Mouse (Mus musculus) heart, adult 18-20 months (tissue): ENCODE measurements around the gene Cnr2. TPM values are rescaled to one million over a fixed set of nuclear protein-coding genes. Genes with fewer than 3 reads are reported as not detected.

Experiments used
- DNase-seq, 2 experiments: peaks; one replicate each; pipeline ENCODE4 v3.0.0; 2021 to 2022; ENCODE audit warnings: mixed read lengths in 1 of 2
- long read RNA-seq, 2 experiments: library from polyadenylated mRNA; stranded (forward); transcript quantifications; one replicate each; pipeline ENCODE4 v2.0.0; 2021
- total RNA-seq, 2 experiments: library from RNA; stranded (reverse); gene quantifications; 2 replicates each; pipeline ENCODE4 v1.2.3; 2021

The Cnr2 gene
- 1 to 10 TPM in 1 of 2 experiments, under 1 TPM in 1; 0.52 to 1.7 TPM for total RNA-seq
- long read RNA-seq, experiment 1: 0 reads
- long read RNA-seq, experiment 2: 0 reads

- no peak for DNase-seq
Measured at GRCm38 (mm10) chr4:135895071-135895571, at the start of gene Cnr2. Gene Cnr2 (plus strand): TSS chr4:135895394.

GRCm38 (mm10) chr4:135847581-135847980 lies 47.6 kb upstream of the Cnr2 start:
- peak in 1 of 2 experiments; percentile 49 for DNase-seq

- no peak for DNase-seq
Measured at GRCm38 (mm10) chr4:135850411-135851095, 44.6 kb upstream of the Cnr2 start.

- DNase-seq: no peak
Measured at GRCm38 (mm10) chr4:135851942-135852341, 43.3 kb upstream of the Cnr2 start.

- DNase-seq: no peak
Measured at GRCm38 (mm10) chr4:135853987-135854546, 41.1 kb upstream of the Cnr2 start.

- no peak for DNase-seq
Measured at GRCm38 (mm10) chr4:135854630-135855029, 40.6 kb upstream of the Cnr2 start.

- DNase-seq: peak in 1 of 2 experiments; percentile 27
Measured at GRCm38 (mm10) chr4:135855080-135855479, 40.1 kb upstream of the Cnr2 start.

- peak; percentile 94 to 97 for DNase-seq
Measured at GRCm38 (mm10) chr4:135855536-135856222, 39.5 kb upstream of the Cnr2 start, which contains the start of gene Srsf10. Gene Srsf10 (plus strand): TSS chr4:135855747.

GRCm38 (mm10) chr4:135856223-135857091 lies 38.7 kb upstream of the Cnr2 start:
- peak; percentile 72 to 76 for DNase-seq

GRCm38 (mm10) chr4:135857597-135858186 lies 37.5 kb upstream of the Cnr2 start:
- DNase-seq: no peak

- DNase-seq: no peak
Measured at GRCm38 (mm10) chr4:135868996-135869395, 26.2 kb upstream of the Cnr2 start.

GRCm38 (mm10) chr4:135870227-135871023 lies 24.8 kb upstream of the Cnr2 start:
- DNase-seq: no peak

GRCm38 (mm10) chr4:135872015-135872414 lies 23.2 kb upstream of the Cnr2 start:
- no peak for DNase-seq

GRCm38 (mm10) chr4:135872589-135873391 lies 22.4 kb upstream of the Cnr2 start:
- peak in 1 of 2 experiments; percentile 48 for DNase-seq

- DNase-seq: peak; percentile 94 to 95
Measured at GRCm38 (mm10) chr4:135873526-135874202, 21.5 kb upstream of the Cnr2 start, which contains the start of gene Pnrc2. Gene Pnrc2 (minus strand): TSS chr4:135873850.

GRCm38 (mm10) chr4:135874564-135875535 lies 20.3 kb upstream of the Cnr2 start:
- no peak for DNase-seq

GRCm38 (mm10) chr4:135875546-135875945 lies 19.6 kb upstream of the Cnr2 start:
- no peak for DNase-seq
